In the genomic region with DNA sequence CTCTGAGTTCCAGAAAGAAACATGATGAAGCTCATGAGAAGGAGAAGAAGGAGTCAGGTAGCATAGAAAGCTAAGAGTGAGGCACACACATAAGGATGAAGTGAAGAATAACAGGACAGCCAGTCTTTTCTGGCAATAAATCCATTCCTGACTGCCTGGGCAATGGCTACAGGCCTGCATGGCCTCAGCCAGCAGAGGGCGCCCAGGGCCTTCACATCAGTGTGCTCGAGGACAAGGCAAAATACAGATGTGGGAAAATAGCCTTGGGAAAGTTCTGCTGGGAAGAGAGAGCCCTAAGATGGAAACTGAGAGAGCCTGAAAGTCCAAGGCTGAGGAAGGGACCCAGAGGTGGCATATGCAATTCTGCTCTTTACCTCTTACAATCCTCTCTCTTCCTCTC, we compare ENCODE assay signal across 8 mouse cellular contexts. TPM values are rescaled to one million over a fixed set of nuclear protein-coding genes. Genes with fewer than 3 reads are reported as not detected.
A peak's percentile ranks its signal among the peaks of the same experiment; 100 is the strongest.
DNase-seq lines count a peak whose midpoint lies in the region; ATAC-seq and TF ChIP-seq lines count a peak whose summit lies in the region.

No protein-coding gene starts in this region.

- H3K4me2 ChIP-seq in embryonic facial prominence, embryonic 14.5 days (ENCODE audit: low read depth, low read length), result no peak overlapping the region
- H3K4me2 ChIP-seq in heart, embryonic 14.5 days (ENCODE audit: low read length), result no peak overlapping the region
- H3K4me2 ChIP-seq in kidney, postnatal 0 days (ENCODE audit: low read length), result no peak overlapping the region
- H3K4me2 ChIP-seq in limb, embryonic 14.5 days (replicated peaks; ENCODE audit: low read depth, low read length, severe bottlenecking), result no peak overlapping the region
- H3K4me2 ChIP-seq in neural tube, embryonic 13.5 days, result no peak overlapping the region

- H3K4me1 ChIP-seq in bone marrow, adult 2 months (ENCODE audit: control insufficient read depth, insufficient read depth, low read length), result no peaks in the 10 kb centered on the region
- H3K4me1 ChIP-seq in embryonic facial prominence, embryonic 14.5 days (ENCODE audit: control insufficient read depth, insufficient read depth, low read length), result no peaks in the 10 kb centered on the region
- H3K4me1 ChIP-seq in heart, embryonic 14.5 days (ENCODE audit: control insufficient read depth in 2 of 2, insufficient read depth in 2 of 2, low read length in 2 of 2), result peaks cover 2 to 16% of the 10 kb centered on the region in 2 experiments; a peak in 2 of 4 replicates
- no peaks in the 10 kb centered on the region for H3K4me1 ChIP-seq in kidney, postnatal 0 days (replicated peaks; ENCODE audit: insufficient read depth, low read length)
- H3K4me1 ChIP-seq in limb, embryonic 14.5 days (ENCODE audit: control insufficient read depth, insufficient read depth, low read length), result no peaks in the 10 kb centered on the region
- H3K4me1 ChIP-seq in neural tube, embryonic 13.5 days (replicated peaks), result no peaks in the 10 kb centered on the region; the same call in 1 of the 2 replicates

- H3K9me3 ChIP-seq in embryonic facial prominence, embryonic 14.5 days (ENCODE audit: control insufficient read depth, low read length), result no peaks in the 10 kb centered on the region
- no peaks in the 10 kb centered on the region for H3K9me3 ChIP-seq in heart, embryonic 14.5 days (ENCODE audit: control insufficient read depth, low read length)
- no peaks in the 10 kb centered on the region for H3K9me3 ChIP-seq in kidney, postnatal 0 days (replicated peaks; ENCODE audit: low read length)
- no peaks in the 10 kb centered on the region for H3K9me3 ChIP-seq in limb, embryonic 14.5 days (ENCODE audit: control insufficient read depth, low read length)
- H3K9me3 ChIP-seq in neural tube, embryonic 13.5 days, result no peaks in the 10 kb centered on the region

- H3K36me3 ChIP-seq in embryonic facial prominence, embryonic 14.5 days (ENCODE audit: control insufficient read depth, insufficient read depth, low read length), result no peaks in the 10 kb centered on the region
- no peaks in the 10 kb centered on the region for H3K36me3 ChIP-seq in heart, embryonic 14.5 days (ENCODE audit: control insufficient read depth, insufficient read depth, low read length)
- no peaks in the 10 kb centered on the region for H3K36me3 ChIP-seq in kidney, postnatal 0 days (ENCODE audit: insufficient read depth, low read length)
- H3K36me3 ChIP-seq in limb, embryonic 14.5 days (ENCODE audit: control insufficient read depth, insufficient read depth, low read length), result no peaks in the 10 kb centered on the region
- no peaks in the 10 kb centered on the region for H3K36me3 ChIP-seq in neural tube, embryonic 13.5 days

- no peak overlapping the region for H3K27ac ChIP-seq in bone marrow, adult 2 months (ENCODE audit: control insufficient read depth, insufficient read depth, low read depth, low read length, poor library complexity)
- no peak overlapping the region for H3K27ac ChIP-seq in embryonic facial prominence, embryonic 14.5 days (replicated peaks; ENCODE audit: low read depth, low read length)
- H3K27ac ChIP-seq in heart, embryonic 14.5 days (replicated peaks in 1 of 2; ENCODE audit: control insufficient read depth in 1 of 2, insufficient read depth in 1 of 2, low read depth in 2 of 2, low read length in 2 of 2), result no peak overlapping the region
- H3K27ac ChIP-seq in kidney, postnatal 0 days, result no peak overlapping the region
- no peak overlapping the region for H3K27ac ChIP-seq in limb, embryonic 14.5 days (replicated peaks; ENCODE audit: low read depth, low read length)
- H3K27ac ChIP-seq in neural tube, embryonic 13.5 days (replicated peaks), result no peak overlapping the region

- peak; percentile 33 for DNase-seq in 416B (ENCODE audit: low read depth)
- DNase-seq in embryonic facial prominence, embryonic 14.5 days (ENCODE audit: low spot score), result peak; percentile 91
- DNase-seq in kidney, postnatal 0 days (ENCODE audit: low spot score), result peak; percentile 90
- DNase-seq in limb, embryonic 14.5 days (ENCODE audit: low spot score), result peak; percentile 89
- DNase-seq in thymus, postnatal 14 days, result peak; percentile 10

- ATAC-seq in embryonic facial prominence, embryonic 14.5 days (ENCODE audit: low read depth), result peak; percentile 85
- ATAC-seq in heart, embryonic 14.5 days (ENCODE audit: insufficient number of reproducible peaks, insufficient read depth, low FRiP score, low read depth), result peak; percentile 61; the same call in 1 of the 2 replicates
- ATAC-seq in kidney, postnatal 0 days (replicated peaks; ENCODE audit: low FRiP score, low read depth), result peak; percentile 76
- peak; percentile 63; the same call in 1 of the 2 replicates for ATAC-seq in limb, embryonic 14.5 days (ENCODE audit: low FRiP score, low read depth)
- ATAC-seq in neural tube, embryonic 13.5 days (ENCODE audit: low read depth), result peak; percentile 87

- no peaks in the 10 kb centered on the region for H3K27me3 ChIP-seq in embryonic facial prominence, embryonic 14.5 days (replicated peaks; ENCODE audit: control insufficient read depth, insufficient read depth, low read length)
- no peaks in the 10 kb centered on the region for H3K27me3 ChIP-seq in heart, embryonic 14.5 days (ENCODE audit: control insufficient read depth, insufficient read depth, low read length)
- H3K27me3 ChIP-seq in kidney, postnatal 0 days (ENCODE audit: insufficient read depth, low read length), result no peaks in the 10 kb centered on the region
- H3K27me3 ChIP-seq in limb, embryonic 14.5 days (ENCODE audit: control insufficient read depth, insufficient read depth, low read length), result no peaks in the 10 kb centered on the region
- peaks cover 18% of the 10 kb centered on the region for H3K27me3 ChIP-seq in neural tube, embryonic 13.5 days

- 0% methylated on average over 2 of the region's 2 CpGs for WGBS in bone marrow, adult 2 months
- 0% methylated on average over 2 of the region's 2 CpGs for WGBS in embryonic facial prominence, embryonic 14.5 days
- WGBS in heart, embryonic 14.5 days, result 0% methylated on average over 2 of the region's 2 CpGs
- 0% methylated on average over 2 of the region's 2 CpGs for WGBS in kidney, postnatal 0 days
- 2% methylated on average over 2 of the region's 2 CpGs for WGBS in limb, embryonic 14.5 days
- WGBS in neural tube, embryonic 13.5 days, result 0% methylated on average over 2 of the region's 2 CpGs

- TF ChIP-seq CTCF in bone marrow, adult 2 months (IDR thresholded peaks at IDR 0.05; ENCODE audit: control insufficient read depth, insufficient read depth, low read length), result peak; percentile 51; the same call in 1 of the 2 replicates
- TF ChIP-seq CTCF in kidney, postnatal 0 days (IDR thresholded peaks at IDR 0.05; ENCODE audit: low read depth), result peak; percentile 95

- no peak overlapping the region for H3K4me3 ChIP-seq in bone marrow, adult 2 months (replicated peaks; ENCODE audit: control insufficient read depth, low read depth, low read length)
- no peak overlapping the region for H3K4me3 ChIP-seq in embryonic facial prominence, embryonic 14.5 days (ENCODE audit: low read depth, low read length)
- H3K4me3 ChIP-seq in heart, embryonic 14.5 days (ENCODE audit: control insufficient read depth in 1 of 2, insufficient read depth in 1 of 2, low read depth in 1 of 2, low read length in 2 of 2), result no peak overlapping the region
- H3K4me3 ChIP-seq in kidney, postnatal 0 days (replicated peaks; ENCODE audit: low read depth, low read length), result no peak overlapping the region
- no peak overlapping the region for H3K4me3 ChIP-seq in limb, embryonic 14.5 days (replicated peaks; ENCODE audit: low read length)
- H3K4me3 ChIP-seq in neural tube, embryonic 13.5 days, result no peak overlapping the region

- no peak for TF ChIP-seq POLR2A in bone marrow, adult 2 months (IDR thresholded peaks at IDR 0.05; ENCODE audit: borderline replicate concordance, control insufficient read depth, low read depth, low read length)
- no peak for TF ChIP-seq POLR2A in limb, embryonic 14.5 days (IDR thresholded peaks at IDR 0.05; ENCODE audit: borderline replicate concordance, extremely low read depth, insufficient read depth, insufficient read length)

- H3K9ac ChIP-seq in embryonic facial prominence, embryonic 14.5 days (ENCODE audit: low read depth, low read length), result no peak overlapping the region
- no peak overlapping the region for H3K9ac ChIP-seq in heart, embryonic 14.5 days (ENCODE audit: low read length)
- H3K9ac ChIP-seq in kidney, postnatal 0 days (ENCODE audit: low read depth, low read length), result no peak overlapping the region
- H3K9ac ChIP-seq in limb, embryonic 14.5 days (ENCODE audit: low read depth, low read length, severe bottlenecking), result no peak overlapping the region
- H3K9ac ChIP-seq in neural tube, embryonic 13.5 days, result no peak overlapping the region

RNA-seq across cellular contexts. Expression of a gene that starts 49.9 kb away (rescaled TPM):
- 0.92 and 1.6 TPM in 2 replicates for polyA plus RNA-seq in bone marrow, adult 2 months (2011; ENCODE audit: insufficient read depth, insufficient read length, low replicate concordance, missing spikeins)
- polyA plus RNA-seq in embryonic facial prominence, embryonic 14.5 days (2014; fragmentation: Nextera tagmentation; extraction: Ambion mirVana), result 46.5 and 49.9 TPM in 2 replicates
- polyA plus RNA-seq in heart, embryonic 14.5 days (2014; fragmentation: Nextera tagmentation; extraction: Ambion mirVana), result 31.5 and 32.5 TPM in 2 replicates
- 34.7 and 34.8 TPM in 2 replicates for polyA plus RNA-seq in kidney, postnatal 0 days (2015; fragmentation: Nextera tagmentation; extraction: Ambion mirVana)
- 34.5 and 38.4 TPM in 2 replicates for polyA plus RNA-seq in limb, embryonic 14.5 days (2012; rRNA removed)
- 50.5 and 59.0 TPM in 2 replicates for polyA plus RNA-seq in limb, embryonic 14.5 days (2014; fragmentation: Nextera tagmentation; extraction: Ambion mirVana)
- 136 and 143 TPM in 2 replicates for polyA plus RNA-seq in neural tube, embryonic 13.5 days (2015; fragmentation: Nextera tagmentation; extraction: Ambion mirVana)

Comparison
In these comparisons a context has a peak if more than half of its experiments do, and no peak if none do; other contexts are left out.
1. DNase-seq: peak in every context shown above with its lines; median percentile 91 in embryonic facial prominence, embryonic 14.5 days; 90 in kidney, postnatal 0 days; 89 in limb, embryonic 14.5 days; 33 in 416B; 10 in thymus, postnatal 14 days.
2. RNA of a gene that starts 49.9 kb away (polyA plus RNA-seq): 136 to 143 TPM in neural tube, embryonic 13.5 days, 34.5 to 59.0 TPM in limb, embryonic 14.5 days, 46.5 to 49.9 TPM in embryonic facial prominence, embryonic 14.5 days, 34.7 to 34.8 TPM in kidney, postnatal 0 days and 31.5 to 32.5 TPM in heart, embryonic 14.5 days; 0.92 to 1.6 TPM in bone marrow, adult 2 months; every median in the first group is over 10 times any median in the second.
3. Peak in every context shown above with its lines, with median percentiles within 50 percentile points of each other: ATAC-seq.